Mouse (Mus musculus): ENCODE data around the gene Glmp.
A peak's percentile ranks its signal among the peaks of the same experiment; 100 is the strongest.
"Not testable (repeated sequence)": the region's sequence is repeated elsewhere in the genome, so short reads cannot be mapped to it uniquely, and the experiment has no call there.

Gene Glmp

DNA sequence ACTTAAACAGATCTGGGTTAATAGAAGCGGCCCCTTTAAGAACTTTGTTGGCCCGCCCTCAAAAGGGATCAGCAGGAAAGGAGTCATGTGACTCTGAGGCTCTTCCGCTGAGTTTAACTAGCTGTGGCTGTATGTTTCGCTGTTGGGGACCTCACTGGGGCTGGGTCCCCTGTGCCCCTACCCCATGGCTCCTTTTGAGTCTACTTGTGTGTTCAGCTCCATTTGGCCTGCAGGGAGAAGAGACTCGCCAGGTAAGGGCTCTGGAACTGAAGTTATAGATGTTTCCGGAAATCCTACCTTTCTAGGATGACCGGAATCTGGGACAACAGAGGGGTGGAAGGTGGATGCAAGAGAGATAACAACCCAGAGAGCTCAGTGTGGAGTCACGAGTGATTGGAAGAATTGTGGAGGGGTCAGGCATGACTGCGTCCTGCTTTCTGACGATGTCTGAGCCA is at the start of gene Glmp:
TSS of gene Glmp (plus strand) at position 73 of the 455 bp plus-strand sequence.
- DNase-seq = peak; percentile 74 to 76

DNA sequence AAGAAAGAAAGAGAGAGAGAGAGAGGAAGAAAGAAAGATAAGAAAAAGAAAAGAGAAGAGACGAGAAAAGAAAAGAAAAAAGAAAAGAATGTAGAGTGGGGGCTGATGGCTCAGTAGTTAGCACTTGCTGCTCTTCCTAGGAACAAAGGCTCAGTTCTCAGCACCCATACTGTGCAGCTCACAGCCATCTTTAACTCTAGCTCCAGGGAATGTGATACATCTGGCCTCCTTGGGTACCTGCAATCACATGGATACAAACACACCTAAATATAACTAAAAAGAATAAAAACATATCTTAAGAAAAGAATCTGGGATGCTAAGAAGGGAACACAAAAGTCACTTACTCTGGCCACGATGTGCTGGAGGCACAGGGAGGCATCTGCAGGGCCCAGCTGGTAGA is 48.7 kb upstream of the Glmp start:
- no peak for DNase-seq

DNA sequence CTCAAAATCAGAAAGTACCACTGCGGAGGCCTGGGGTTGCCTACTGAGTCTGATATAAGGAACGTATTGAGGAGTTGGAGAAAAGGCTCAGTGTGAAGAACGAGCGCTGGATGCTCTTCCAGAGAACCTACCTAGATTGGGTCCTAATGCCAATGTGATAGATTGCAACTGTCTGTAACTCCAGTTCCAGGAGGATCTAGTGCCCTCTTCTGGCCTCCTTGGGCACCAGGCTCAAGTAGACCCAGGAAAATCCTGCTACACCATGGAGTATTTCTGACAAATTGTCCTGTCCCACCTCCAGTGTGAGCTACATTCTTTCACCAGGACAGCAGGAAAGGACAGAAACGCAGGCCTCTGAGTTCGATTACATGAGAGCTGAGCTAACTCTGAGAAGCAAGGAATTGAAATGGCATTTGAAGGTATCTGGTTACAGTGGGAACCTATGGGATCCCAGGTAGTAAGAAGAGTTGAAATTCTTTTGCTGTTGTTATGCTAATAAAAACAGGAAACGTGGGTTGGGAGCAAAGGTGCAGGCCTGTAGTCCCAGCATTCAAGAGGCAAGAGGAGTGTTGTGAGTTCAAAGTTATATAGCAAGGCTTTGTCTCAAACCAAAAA is 48.2 kb upstream of the Glmp start:
- peak; percentile 26 to 47 for DNase-seq

- DNase-seq = no peak
Observed at GRCm38 (mm10) chr3:88280035-88280434, 44.8 kb upstream of the Glmp start.

GRCm38 (mm10) chr3:88281141-88281916 is 43.5 kb upstream of the Glmp start:
- not testable (repeated sequence) for DNase-seq

DNA sequence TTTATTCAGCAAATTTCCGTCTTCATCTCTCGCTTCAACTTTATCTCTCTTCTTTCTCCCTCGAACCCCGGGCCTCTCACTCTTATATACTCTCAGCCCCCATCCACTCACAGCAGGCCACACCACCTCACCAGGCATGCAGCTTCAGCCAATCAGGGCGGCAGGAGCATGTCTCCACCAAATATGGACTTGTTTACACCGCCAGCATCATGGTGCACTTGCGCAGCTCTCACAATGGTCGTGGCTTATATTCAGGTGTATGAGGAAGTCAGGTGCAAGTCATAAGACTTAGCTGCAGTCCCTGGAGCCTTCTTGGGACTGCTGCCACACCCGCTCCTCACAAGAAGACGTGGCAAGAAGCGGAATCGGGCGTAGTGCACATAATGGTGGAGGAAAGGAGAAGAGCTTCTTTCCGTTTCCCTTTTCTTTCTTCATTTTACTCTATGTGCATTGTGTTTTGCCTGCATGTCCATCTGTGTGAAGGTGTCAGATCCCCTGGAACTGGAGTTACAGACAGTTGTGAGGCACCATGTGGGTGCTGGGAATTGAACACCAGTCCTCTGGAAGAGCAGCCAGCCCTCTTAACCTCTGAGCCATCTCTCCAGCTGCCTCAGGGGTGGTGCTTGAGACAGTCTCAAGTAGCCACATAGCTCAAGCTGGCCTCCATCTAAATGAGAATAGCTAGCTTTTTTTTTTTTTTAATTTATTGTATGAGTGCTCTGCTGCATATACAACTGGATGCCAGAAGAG is 39.8 kb upstream of the Glmp start:
- DNase-seq = not testable (repeated sequence)

- not testable (repeated sequence) for DNase-seq
Observed at GRCm38 (mm10) chr3:88285565-88285895, 39.3 kb upstream of the Glmp start.

GRCm38 (mm10) chr3:88287110-88287509 is 37.7 kb upstream of the Glmp start, which contains the start of gene Gm38392:
Gm38392 (minus strand) TSS chr3:88287210.
- DNase-seq = no peak

DNA sequence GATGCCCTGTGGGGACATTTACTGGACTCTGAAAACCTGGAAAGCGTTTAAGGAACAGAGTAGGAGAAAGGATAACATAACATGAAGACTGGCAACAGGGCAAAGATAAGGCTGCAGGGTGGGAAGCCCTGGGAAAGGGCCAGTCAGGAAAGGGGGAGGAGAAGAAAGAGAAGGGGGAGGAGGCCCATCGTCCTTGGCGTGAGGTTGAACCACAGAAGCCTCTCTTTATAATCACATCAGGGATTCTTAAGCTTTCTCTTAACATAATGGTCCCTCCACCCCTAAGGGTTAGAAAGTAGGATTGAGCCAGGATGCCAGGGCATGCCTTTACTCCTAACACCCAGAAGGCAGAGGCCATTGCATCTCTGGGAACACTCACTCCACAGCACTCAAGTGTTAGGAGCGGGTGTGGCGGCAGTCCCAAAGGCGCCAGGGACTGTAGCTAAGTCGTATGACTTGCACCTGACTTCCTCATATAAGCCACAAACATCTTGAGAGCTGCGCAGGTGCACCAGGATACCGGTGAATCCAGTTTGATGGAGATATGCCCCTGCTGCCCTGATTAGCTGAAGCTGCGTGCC is 36.6 kb upstream of the Glmp start:
- DNase-seq = not testable (repeated sequence)

- DNase-seq = peak; percentile 14 to 27
Observed at GRCm38 (mm10) chr3:88291970-88292369, 32.9 kb upstream of the Glmp start.

DNA sequence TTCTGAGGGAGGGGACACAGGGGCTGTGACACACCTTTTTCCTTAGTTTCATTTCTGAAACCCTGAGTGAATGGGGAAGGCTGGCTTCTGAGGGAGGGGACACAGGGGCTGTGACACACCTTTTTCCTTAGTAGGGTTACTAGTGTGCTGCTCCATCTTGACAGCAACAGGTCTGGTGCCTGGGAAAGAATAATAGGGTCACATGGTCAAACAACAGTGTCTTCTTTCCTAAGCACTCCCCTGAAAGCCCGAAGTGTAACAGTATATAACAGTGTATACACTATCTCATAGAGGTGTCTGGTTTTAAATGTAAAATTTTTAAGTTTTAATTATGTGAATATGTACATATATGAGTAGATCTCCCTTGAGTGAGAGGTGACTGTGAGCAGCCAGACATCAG is 29.6 kb upstream of the Glmp start:
- DNase-seq = not testable (repeated sequence)

DNA sequence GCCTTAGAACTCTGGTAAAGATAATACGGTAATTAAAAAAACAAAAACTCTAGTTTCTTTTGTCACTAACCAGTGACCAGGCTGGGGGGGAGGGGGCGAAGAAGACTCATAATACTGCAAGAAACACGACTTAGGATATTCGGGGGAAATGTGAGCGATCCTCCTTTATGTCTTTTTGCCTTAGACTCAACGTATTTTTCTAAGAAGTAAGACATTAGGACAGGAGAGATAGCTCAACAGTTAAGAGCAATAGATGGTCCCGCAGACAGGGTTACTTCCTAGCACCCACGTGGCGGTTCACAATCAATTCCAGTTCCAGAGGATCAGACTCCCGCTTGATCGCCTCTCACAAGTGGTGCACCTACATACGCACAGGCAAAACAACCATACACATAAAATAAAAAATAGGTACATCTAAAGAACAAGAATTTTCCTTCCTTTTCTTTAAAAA is 28.7 kb upstream of the Glmp start:
- DNase-seq = no peak

DNA sequence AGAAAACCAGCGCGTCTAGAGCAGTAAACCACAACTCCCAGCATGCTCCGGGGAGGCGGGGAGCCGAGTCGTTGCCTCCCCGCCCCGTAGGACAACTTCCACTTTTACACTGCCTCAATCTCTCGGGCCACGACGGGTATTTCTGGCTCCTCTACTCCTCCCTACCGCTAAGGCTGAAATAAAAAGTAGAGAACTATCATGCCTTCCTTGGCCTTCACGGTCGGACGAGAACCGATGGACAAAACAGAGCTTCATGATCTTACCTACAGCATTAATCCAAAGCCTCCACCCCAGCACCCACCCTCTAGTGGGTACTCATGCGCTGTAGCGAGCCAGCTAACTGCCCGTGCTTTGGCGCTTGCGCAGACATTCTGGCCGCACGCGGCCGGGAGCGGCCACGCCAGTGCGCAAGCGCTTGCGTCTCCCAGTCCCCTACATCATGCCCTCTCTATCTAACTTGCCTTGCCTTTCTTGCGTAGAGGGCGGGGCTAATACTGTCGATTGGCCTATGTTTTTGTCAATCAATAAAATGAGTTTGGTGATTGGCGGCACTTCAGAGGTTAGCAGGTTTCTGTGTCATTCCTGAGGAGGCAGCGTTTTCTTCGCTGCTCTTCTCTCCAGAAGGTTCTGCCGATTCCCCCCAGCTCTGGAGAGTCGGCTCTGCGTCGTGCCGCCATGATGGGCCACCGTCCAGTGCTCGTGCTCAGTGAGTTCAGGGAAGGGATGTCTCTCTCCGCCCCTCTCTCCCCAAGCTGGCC is 28.1 kb upstream of the Glmp start, which contains the start of the genes Tsacc and Cct3:
TSS of gene Tsacc (minus strand) at position 439 of the 758 bp plus-strand sequence.
TSS of gene Cct3 (plus strand) at position 556 of the 758 bp plus-strand sequence.
- DNase-seq = peak; percentile 97

DNA sequence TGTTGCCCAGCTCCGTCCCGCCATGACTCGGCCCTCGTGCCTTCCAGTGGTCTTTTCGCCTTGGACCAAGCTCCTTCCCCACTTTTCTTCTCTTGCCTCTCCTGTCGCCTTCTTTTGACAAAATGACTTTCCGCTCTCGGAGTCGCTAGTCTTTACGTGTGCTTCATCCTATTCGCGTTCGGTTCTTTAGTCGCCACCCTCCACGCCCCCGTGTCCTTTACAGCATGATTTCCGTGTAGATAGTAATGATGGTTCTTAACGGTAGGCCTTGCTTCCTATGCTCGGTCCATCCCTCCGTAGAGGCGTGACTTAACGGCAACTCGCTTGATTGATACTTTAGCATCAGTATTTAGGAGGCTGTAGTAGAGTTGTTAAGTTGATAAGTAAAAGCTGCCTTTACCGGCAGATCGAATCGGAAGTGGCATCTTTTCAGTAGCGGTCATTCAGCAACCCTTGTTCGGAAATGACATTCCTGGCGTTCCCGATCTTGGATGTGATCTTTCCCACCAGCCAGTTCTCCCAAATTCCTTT is 27.4 kb upstream of the Glmp start:
- DNase-seq = no peak

GRCm38 (mm10) chr3:88299172-88299571 is 25.7 kb upstream of the Glmp start:
- no peak for DNase-seq

DNA sequence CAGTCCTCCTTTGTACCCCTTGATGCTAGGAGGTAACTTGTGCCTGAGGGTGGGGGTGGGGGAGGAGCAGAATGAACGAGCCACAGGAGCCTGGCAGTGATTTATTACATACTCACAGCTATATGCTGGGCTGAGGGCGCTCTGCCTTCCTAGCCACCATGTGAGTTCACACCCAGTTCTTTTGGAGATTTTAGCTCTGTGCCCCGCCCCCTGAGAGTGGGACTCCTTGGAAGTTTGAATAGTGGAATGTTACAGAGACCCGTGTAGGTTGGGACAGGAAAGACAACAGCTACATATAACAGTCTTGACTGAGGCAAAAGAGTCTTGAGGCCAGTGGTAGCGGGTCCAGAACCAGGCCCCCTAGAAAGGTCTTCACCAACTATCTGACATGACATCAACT is 4.1 kb downstream of the Glmp start:
- no peak for DNase-seq

GRCm38 (mm10) chr3:88331282-88331681 is 6.5 kb downstream of the Glmp start:
- DNase-seq = peak; percentile 47 to 58

DNA sequence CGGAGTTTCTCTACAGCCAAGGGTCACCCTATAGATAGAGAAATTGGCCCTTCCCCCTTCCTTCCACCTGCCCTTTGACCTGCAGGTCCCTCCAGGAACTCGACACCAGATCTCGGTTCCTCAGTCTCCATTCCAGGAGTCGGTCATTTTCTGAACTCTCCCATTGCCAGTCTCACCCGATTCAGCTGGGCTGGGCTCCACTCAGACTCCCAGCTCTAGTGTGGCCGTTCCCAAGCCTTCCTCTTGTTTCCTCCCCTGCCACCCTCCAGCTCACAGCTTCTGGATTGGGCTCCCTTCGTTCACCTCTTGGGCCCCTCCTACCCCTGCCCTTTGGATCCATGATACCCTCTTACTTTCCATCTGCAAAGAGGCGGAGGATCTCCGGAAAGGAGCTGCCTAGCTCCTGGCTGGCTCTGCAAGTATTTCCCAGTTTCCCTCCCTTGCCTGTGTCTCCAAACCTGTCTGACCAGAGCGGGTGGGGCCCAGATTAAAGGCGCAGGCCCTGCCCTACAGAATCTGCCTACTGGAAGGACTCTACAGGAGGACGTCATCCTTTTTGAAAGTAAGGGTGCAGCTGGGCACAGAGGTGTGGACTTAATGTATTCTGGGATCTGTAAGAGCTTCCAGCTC is 9.3 kb downstream of the Glmp start:
- DNase-seq = no peak

- DNase-seq = no peak
Observed at GRCm38 (mm10) chr3:88334902-88335435, 10.1 kb downstream of the Glmp start.

GRCm38 (mm10) chr3:88335436-88336053 is 10.7 kb downstream of the Glmp start:
- DNase-seq = peak in 1 of 2 experiments; percentile 14

All from cerebellum, adult 18-20 months (tissue).